Mouse (Mus musculus) embryonic fibroblast, embryonic 13.5 days (primary cell): ENCODE results near the gene Grid2ip.

ENCODE experiments used
- CTCF ChIP-seq: IDR thresholded peaks from 2 replicates; pipeline ENCODE4 v1.5.1; 2011; ENCODE audit warnings: mild to moderate bottlenecking, control low read depth, low read length, moderate library complexity, borderline replicate concordance; ENCODE audit not compliant: insufficient read depth
- POLR2A ChIP-seq: IDR thresholded peaks from 2 replicates; pipeline ENCODE4 v1.6.1; 2011; ENCODE audit warnings: low read depth, mild to moderate bottlenecking, control low read depth, low read length, moderate library complexity

GRCm38 (mm10) chr5:143314183-143314729, 42.9 kb upstream of the Grid2ip start:
- TF ChIP-seq POLR2A, result no peak
- no peak for TF ChIP-seq CTCF
